Mouse (Mus musculus) c-Kit-positive CD71-negative TER-119-negative erythroid progenitor cells, embryonic 14.5 days (primary cell): ENCODE results near the gene Whrn.

Experiments used
- DNase-seq: peaks from one replicate; pipeline ENCODE4 v3.0.0-alpha.2; 2013; ENCODE audit warnings: low read depth

The Whrn gene

DNA sequence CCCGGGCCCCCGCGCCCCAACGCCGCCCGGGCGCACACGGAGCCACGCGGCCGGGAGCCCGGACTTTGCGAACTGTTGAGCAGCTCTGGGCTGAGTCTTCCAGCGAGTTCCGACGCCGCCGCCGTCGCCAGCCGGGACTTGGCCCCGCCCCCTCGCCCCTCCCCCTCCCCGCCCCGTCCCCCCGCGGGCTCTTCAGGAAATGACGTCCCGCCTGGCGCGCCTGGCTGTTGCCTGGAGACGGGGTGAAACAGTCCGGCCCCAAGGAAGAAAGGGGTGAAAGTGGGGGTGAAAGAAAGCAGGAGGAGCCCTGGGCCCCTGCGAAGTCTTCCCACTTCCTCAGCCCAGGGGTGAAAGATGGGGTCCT, at the start of gene Whrn:
Gene Whrn (minus strand): TSS at position 77 of the 364 bp plus-strand sequence.
- peak; percentile 65 for DNase-seq

- no peak for DNase-seq
These were observed 49.6 kb upstream of the Whrn start for GRCm38 (mm10) chr4:63545231-63545958.

GRCm38 (mm10) chr4:63544494-63545230, 48.9 kb upstream of the Whrn start, which contains the start of gene Atp6v1g1:
Atp6v1g1 (plus strand) TSS chr4:63544772.
- DNase-seq: peak; percentile 86

GRCm38 (mm10) chr4:63543746-63544493, 48.1 kb upstream of the Whrn start:
- DNase-seq: no peak

- no peak for DNase-seq
These were observed 46.4 kb upstream of the Whrn start for GRCm38 (mm10) chr4:63542209-63542608.

DNA sequence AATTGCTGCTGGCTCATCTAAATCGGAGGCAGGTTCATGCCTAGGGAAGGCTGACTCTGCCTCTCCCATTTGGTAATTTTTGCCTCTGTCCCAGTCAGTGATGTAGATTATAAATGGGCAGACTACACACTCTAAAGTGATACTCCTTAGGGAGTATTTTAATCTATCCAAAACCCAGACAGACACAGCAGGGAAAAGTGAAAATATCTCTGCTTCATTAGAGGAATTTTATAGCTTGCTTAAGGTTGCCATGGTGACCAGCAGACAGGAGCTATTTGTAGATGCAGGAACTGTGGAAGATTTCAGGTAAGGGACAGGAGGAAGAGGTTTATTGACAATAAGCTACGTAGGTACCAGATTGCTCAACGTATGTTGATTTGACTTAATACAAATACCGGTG, 41.8 kb upstream of the Whrn start:
- DNase-seq: no peak

GRCm38 (mm10) chr4:63530409-63530808, 34.6 kb upstream of the Whrn start:
- no peak for DNase-seq

DNA sequence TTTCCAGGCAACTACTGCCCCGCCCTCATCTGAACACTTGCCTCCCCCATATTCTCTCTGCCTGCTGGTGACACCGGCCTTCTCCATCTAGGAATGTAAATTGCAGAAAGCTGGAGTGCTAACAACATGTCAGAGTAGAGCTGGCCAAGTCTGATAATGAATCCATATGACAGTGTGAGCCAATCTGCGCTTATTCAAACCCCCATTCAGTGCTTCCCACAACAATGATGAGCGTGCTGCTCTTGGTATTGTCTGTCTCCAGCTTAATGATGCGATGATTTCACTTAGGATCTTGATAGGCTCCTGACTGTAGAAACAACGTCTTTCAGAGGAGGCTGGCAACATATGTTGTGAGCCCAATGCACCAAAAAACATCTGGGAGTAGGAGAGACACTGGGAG, 33.2 kb upstream of the Whrn start:
- no peak for DNase-seq

DNA sequence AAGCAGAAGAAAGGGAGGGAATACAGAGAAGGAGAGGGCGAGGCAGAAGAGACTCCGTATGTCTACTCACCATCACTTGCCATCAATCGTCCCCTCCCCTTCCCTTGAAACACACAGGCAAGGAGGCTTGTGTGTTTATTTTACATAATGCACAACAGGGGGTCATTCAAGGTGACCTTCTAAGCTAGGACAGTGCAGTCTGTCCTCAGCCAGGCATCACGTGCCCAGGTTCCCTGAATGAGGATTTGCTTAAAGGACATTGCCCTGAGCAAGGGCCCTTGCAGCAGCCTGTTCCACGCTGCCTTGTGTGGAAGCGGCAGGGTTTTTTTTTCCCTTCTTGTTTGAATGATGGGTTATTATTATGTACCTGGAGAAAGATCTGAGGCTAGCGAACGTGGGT, 29.7 kb upstream of the Whrn start:
- DNase-seq: no peak

DNA sequence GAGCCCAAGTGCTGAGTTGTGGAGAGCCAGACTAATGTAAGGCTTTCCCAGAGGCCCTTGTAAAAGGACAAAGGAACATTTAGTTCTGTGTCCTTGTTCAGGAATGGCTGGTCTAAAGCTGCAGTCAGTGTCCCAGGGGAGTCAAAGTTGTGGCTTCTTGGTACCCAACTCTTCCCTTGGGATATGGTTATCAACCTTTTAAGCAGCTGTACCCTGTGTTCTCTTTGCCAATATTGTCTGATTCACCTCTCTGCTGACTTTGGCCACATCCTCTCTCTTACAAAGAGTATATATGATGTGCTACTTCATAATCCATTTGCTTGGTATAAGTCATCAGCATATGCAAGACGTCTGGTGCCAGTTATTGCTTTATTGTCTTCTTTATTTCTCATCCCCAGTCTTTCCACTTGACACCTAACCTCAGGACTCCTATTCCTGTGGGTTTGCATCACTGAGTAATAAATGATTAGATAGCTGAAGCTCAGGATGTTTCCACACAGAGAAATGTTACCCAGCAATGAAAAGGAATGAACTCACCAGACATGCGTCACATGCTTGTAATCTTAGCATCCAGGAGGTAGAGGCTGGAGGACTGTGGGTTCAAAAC, 26.1 kb upstream of the Whrn start:
- no peak for DNase-seq

DNA sequence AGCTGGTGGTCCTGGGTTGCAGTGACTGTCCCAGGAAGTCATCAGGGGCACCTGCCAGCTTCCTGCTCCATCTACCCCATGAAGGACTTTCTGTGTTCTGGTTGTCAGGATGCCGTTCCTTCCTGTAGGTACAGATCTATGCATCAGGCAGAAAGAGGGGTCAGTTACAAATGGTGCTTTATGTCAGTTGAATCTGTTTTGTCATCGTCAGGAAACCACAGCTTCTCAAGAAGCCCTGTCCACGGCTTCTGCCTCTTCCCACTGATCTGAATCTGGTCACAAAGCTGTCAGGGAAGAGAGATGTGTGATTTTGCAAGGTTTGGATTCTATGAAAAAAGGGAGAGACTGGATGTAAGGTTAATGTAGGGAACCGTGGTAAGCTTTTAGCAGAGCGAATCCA, 19.2 kb upstream of the Whrn start:
- DNase-seq: no peak

- DNase-seq: no peak
These were observed 18.7 kb upstream of the Whrn start for GRCm38 (mm10) chr4:63514454-63514984.

- DNase-seq: no peak
These were observed 17.1 kb upstream of the Whrn start for GRCm38 (mm10) chr4:63512921-63513320.

GRCm38 (mm10) chr4:63508232-63508631, 12.4 kb upstream of the Whrn start:
- DNase-seq: peak; percentile 56

DNA sequence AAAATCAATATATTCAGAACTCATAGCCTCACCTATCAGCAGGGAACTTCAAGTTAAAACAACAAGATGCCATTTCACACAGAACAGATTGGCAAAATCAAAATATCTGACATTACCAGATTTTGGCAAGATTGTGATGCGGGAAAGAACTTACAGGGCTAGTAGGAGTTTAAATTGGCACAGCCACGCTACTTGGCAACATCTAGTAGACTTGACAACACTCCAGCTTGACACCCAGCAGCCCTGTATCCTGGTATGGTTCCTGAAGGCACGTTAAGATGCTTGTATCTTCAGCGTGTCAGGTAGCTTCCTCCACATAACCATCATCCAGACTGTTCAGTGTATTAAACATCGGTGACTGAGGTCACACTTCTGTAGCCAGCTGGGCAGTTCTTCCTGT, 11.7 kb upstream of the Whrn start:
- no peak for DNase-seq

- DNase-seq: no peak
These were observed 8.2 kb upstream of the Whrn start for GRCm38 (mm10) chr4:63503949-63504348.

DNA sequence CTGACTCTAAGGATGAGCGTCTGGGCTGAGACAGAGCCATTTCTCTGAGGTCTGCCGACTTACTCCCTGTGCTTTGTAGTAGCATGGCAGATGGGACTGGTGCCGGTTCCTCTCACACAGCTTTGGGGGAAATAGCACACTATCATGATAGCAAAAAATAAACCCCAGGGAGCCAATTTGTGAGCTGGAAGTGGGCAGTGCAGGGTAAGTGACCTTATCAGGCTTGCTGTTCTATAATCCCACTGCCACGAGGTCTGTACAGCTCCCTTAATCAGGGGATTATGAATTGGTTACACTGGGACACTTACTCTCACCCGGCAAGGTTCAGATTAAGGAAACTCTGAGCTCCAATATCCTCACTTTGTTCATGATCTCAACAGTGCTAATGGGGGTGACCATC, 5.3 kb upstream of the Whrn start:
- no peak for DNase-seq

GRCm38 (mm10) chr4:63498346-63498745, 2.6 kb upstream of the Whrn start:
- DNase-seq: no peak

DNA sequence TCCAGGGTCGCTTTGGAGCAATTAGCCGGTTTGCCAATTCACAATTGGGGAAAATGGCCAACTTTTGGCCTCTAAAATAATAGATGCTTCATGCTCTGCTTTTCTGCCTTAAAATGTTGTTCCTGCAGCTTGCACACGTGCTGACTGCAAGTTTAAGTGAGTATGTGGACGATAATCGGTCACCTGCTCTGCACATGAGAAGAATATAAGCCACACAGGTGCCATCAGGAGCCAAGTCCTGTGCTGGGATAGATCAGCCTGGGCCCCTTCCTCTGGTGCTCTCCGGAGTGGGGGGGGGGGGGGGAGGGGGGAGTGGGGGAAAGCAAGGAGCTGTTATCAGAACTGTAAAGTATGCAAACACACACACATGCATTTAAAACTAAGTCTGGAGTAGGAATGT, 521 bp upstream of the Whrn start:
- DNase-seq: no peak

GRCm38 (mm10) chr4:63494967-63495914, 550 bp downstream of the Whrn start:
- no peak for DNase-seq

- no peak for DNase-seq
These were observed 1.3 kb downstream of the Whrn start for GRCm38 (mm10) chr4:63494401-63494966.
